Mouse (Mus musculus): ENCODE measurements at regions not wholly inside any gene's neighbourhood (a gene's known extent, or its start where the extent isn't known, plus 50 kb on each side); places are given as distances from the start of the nearest gene placed in this dataset.

DNA sequence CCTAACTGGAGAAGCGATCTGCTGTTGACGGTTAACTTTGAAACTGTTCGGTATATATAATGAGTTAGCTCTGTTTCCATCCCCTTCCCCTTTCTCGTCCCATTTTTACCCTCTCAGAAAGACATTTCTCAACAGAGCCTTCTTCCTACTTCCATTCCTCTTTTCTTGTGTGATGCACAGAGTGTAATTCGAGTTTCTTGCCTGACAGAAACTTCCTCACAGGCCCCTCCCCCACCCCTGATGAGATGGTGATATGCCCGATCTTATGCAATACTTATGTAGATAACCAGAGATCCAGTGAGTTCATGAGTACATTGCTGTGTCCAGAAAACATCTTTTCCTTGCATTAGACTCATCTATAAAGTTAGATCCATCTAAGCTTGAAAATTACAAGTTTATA, 114.2 kb downstream of the Avpr1a start:
- in situ Hi-C loops (cut with MboI, MseI), result loop anchor here in 1 of 2 experiments (5.0 kb wide), 2 partner anchors 235 to 445 kb away; no protein-coding TSS in a partner anchor

DNA sequence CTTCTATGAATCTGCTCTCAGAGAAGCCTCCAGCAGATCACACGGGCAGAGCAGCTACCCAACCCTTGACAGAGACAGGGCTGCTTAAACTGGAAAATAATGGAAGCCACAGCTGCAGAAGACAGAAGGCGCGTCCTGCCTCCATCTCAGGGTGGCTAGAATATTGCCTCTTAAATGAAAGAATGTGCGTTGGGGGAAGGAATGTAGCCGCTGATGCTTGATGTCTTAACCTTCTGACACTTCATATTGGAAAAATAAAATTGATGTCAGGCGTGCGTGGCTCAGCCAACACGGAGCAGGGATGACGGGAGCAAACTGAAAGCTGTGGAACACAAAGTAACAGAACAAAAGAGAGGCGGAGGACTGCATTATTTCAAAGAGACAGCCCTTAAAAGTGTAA, 114.6 kb upstream of the Ppm1h start:
- in situ Hi-C loops (cut with MboI, MseI), result loop anchor here in 1 of 2 experiments (5.0 kb wide), 2 partner anchors 233 to 443 kb away; no protein-coding TSS in a partner anchor

GRCm38 (mm10) chr10:122564473-122564872, 114.1 kb upstream of the Ppm1h start:
- in situ Hi-C loops (cut with MboI, MseI), result loop anchor here in 1 of 2 experiments (5.0 kb wide), 2 partner anchors 233 to 443 kb away; no protein-coding TSS in a partner anchor

DNA sequence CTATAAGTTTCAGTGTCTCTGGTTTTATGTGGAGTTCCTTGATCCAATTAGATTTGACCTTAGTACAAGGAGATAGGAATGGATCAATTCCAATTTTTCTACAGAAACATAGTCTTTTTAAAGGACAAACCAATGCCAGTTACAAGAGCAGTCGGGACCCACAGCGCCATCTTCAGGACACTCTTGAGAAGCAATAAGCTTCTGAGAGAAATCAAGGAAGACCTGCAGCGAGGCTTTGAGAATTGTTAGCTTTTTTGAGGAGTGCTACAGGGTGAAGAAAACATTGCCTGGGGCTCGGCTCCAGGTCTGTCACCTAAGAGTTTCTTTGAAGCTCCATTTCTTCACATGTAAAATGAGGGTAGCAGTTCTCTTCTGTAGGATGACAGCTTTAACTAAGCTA, 112.0 kb upstream of the Ppm1h start:
- in situ Hi-C loops (cut with MboI, MseI), result no loop called here

- in situ Hi-C loops (cut with MboI, MseI), result no loop called here
Observed at GRCm38 (mm10) chr10:122569546-122570202, 108.9 kb upstream of the Ppm1h start.

DNA sequence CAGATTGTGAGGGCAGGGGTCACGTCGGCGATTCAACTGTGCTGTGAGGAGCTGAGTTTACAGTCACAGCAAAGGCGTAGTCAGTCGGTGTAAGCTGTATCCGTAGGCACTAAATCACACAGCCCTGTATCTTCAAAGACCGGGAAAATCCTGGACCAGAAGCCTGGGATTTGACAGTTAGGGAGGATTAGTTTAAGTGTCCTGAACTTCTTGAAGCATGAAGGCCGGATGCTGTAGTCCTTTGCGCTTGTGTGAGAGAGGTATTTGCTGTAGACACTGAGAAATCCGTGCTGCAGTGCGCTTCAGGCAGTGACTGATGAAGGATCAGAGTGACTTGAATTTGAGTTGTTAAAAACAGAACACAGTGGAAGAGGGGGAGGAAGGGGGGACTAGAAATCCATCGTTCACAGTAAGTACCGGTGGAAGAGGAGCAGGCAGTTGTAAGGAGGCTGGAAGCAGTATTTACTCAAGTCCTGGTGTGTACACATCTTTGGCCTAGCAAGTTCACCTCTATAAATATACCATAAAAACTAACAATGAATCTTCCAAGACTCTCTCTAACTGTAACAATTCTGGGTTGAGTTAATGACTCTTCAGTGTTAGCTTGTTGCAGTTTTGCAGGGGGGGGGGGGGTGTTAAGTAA, 107.5 kb upstream of the Ppm1h start:
- in situ Hi-C loops (cut with MboI, MseI), result no loop called here

GRCm38 (mm10) chr10:122576171-122577063, 102.1 kb upstream of the Ppm1h start:
- in situ Hi-C loops (cut with MboI, MseI), result no loop called here

DNA sequence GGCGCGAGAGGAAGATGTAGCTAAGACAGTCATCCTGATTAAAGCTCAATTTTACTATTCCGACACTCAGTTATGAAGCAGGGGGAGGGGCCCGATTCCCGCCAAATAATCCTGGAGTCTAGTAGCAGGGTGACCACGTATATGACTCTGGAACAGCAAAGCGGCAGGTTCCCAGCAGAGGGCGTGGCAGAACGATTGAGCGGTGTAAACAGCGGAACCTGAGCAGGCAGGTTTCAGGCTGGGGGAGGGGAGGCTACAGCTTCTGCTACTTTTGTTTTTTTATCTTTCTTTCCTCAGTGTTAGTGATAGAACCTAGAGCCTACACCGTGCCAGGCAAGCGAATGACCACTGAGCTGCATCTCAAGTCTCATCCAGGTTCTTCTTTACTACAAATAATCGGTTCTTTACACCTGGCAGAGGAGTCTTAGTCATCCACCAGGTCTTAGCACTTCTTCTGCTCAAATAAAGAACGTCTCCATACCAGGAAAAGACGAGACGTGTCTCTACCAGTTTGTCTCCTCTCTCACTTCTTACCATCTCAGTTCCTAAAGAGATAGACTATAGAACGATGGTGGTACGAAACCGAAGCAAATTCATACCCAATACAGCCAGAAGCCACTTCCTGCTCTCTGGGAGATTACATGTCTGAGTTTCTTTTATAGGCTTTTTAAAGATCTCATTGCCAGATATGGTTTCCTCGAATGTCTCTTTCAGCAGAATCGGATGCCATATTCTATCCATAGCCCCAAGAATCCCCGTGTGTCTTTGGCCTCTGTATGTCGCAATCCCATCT, 100.2 kb upstream of the Ppm1h start:
- in situ Hi-C loops (cut with MboI, MseI), result no loop called here

DNA sequence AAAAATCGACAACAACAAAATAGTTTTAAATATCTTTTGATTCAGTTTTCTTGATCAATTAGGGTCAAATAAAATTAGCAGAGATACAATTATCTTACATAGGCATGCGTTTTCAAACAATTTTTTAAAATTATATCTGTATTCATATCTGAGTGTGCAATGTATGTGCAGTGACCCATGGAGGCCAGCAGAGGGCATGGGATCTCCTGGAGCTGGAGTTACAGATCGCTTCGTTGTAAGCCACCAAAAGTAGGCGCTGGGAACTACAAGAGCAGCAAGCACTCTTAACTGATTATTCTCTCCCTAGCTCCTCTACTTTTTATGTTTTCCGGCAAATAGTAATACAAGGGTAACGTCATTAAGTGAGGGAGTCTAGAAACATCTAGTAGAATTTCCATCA, 97.5 kb upstream of the Ppm1h start:
- in situ Hi-C loops (cut with MboI, MseI), result loop anchor here in 1 of 2 experiments (10.0 kb wide), 2 partner anchors 204 to 1606 kb away; partner anchors contain the start of gene Lemd3

GRCm38 (mm10) chr10:122587541-122587940, 91.0 kb upstream of the Ppm1h start:
- in situ Hi-C loops (cut with MboI, MseI), result loop anchor here in 1 of 2 experiments (10.0 kb wide), 2 partner anchors 197 to 1613 kb away; partner anchors contain the start of gene Lemd3

- in situ Hi-C loops (cut with MboI, MseI), result no loop called here
Observed at GRCm38 (mm10) chr10:122599511-122599910, 79.1 kb upstream of the Ppm1h start.

DNA sequence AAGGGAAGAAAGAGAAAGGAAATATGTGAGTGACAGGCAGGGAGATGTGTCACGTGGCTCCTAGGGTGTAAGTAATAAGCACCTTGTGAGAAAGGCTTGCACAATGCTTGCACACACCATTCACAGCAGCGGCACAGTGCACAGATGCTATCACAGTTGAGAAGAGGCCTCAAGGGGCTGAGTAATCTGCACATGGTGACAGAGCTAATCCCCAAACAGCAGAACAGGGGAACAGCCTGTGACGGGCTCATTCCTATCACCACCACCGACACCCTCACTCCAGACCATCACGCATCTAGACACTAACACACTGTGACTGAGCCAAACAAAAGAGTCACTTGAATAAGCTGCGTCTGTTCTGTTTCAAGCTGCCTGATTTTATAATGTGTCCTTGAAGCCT, 76.2 kb upstream of the Ppm1h start:
- in situ Hi-C loops (cut with MboI, MseI), result no loop called here

DNA sequence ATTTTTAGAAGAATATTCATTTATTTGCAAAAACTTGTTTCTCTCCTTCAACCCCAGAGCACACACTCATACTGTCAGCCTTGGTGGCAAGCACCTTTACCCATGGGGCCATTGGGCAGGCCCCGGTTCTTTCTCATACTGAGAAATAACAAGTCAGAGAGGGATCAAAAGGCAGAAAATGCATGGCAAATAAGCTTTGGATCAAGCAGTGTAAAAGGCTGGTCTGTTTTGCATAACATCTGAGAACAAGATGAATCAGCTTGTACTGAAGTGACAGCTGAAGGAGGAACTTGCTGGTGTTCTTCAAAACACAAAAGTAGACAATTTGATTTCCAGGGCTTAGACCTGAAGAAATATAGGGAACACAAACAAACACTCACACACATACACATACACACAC, 74.6 kb upstream of the Ppm1h start:
- in situ Hi-C loops (cut with MboI, MseI), result no loop called here

GRCm38 (mm10) chr10:122613281-122613680, 65.3 kb upstream of the Ppm1h start:
- in situ Hi-C loops (cut with MboI, MseI), result no loop called here

- in situ Hi-C loops (cut with MboI, MseI), result no loop called here
Observed at GRCm38 (mm10) chr10:122613891-122614290, 64.7 kb upstream of the Ppm1h start.

- in situ Hi-C loops (cut with MboI, MseI), result no loop called here
Observed at GRCm38 (mm10) chr10:122614720-122615119, 63.8 kb upstream of the Ppm1h start.

DNA sequence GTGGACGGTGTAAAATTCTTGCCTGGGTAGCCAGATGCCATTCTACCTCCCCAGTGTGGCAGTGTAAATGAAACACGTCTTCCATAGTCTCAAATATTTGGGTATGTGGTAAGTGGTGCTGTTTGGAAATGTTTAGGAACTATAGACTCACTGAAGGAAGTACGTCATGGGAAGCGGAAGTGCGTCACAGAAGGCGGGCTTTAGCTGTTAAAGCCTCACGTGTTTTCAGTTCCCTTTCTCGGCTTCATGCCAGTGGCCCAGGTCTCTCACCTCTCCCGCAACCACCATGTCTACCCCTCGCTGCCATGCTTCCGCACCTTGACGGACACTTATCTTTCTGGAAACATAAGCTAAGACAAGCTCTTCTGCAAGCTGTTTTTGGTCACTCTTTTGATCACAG, 62.9 kb upstream of the Ppm1h start:
- in situ Hi-C loops (cut with MboI, MseI), result no loop called here

DNA sequence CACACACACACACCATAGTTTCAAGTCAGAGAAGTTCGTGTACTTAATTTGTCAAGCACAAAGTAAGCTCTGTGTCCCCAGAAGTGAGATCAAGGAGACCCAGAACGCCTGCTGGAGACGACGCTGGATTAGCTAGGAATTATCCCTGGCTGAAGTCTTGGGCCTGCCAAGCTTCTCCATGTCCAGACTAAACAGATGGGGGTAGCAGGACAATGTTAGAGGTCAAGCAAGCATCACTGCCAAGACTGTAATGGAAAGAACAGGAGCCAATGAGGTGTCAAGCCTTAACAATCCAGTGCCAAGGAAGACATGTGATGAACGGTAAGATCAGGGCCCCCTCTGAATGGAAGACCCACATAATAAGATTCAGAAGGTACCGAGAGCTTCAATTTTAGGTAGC, 62.2 kb upstream of the Ppm1h start:
- in situ Hi-C loops (cut with MboI, MseI), result no loop called here

GRCm38 (mm10) chr10:122618854-122619253, 59.7 kb upstream of the Ppm1h start:
- in situ Hi-C loops (cut with MboI, MseI), result no loop called here

GRCm38 (mm10) chr10:122619406-122620116, 59.0 kb upstream of the Ppm1h start:
- in situ Hi-C loops (cut with MboI, MseI), result no loop called here

All from T-helper 17 cell (primary cell).